Mouse (Mus musculus) forebrain, postnatal 0 days (tissue): ENCODE measurements around the gene Nrsn2. TPM values are rescaled to one million over a fixed set of nuclear protein-coding genes. Genes with fewer than 3 reads are reported as not detected.

Experiments used
- ATAC-seq: fragments of 200-750 bp; cut with Nextera tagmentation; 2 replicates; pipeline ENCODE4 v1.8.0; 2017; ENCODE audit warnings: mild to moderate bottlenecking, moderate library complexity
- DNase-seq: peaks from one replicate; pipeline ENCODE4 v3.0.0-alpha.2; 2015
- H3K27ac ChIP-seq: fragments of 300-500 bp; sonication (generic); 2 replicates; pipeline ENCODE4 v1.5.1; 2014; ENCODE audit warnings: low read depth, mild to moderate bottlenecking, antibody characterized with exemption, low read length, moderate library complexity, mixed read lengths
- H3K27me3 ChIP-seq: fragments of 300-500 bp; sonication (generic); 2 replicates; pipeline ENCODE4 v1.6.1; 2014; ENCODE audit warnings: mild to moderate bottlenecking, low read length, mixed read lengths; ENCODE audit not compliant: insufficient read depth
- H3K36me3 ChIP-seq: fragments of 300-500 bp; sonication (generic); 2 replicates; pipeline ENCODE4 v1.6.1; 2014; ENCODE audit warnings: mild to moderate bottlenecking, moderate library complexity; ENCODE audit not compliant: insufficient read depth
- H3K4me1 ChIP-seq: fragments of 300-500 bp; sonication (generic); 2 replicates; pipeline ENCODE4 v1.6.1; 2014; ENCODE audit warnings: antibody characterized with exemption; ENCODE audit not compliant: insufficient read depth
- H3K4me2 ChIP-seq: fragments of 300-500 bp; sonication (generic); 2 replicates; pipeline ENCODE4 v1.6.1; 2014; ENCODE audit warnings: low read depth, mild to moderate bottlenecking, moderate library complexity
- H3K4me3 ChIP-seq: fragments of 300-500 bp; sonication (generic); 2 replicates; pipeline ENCODE4 v1.5.1; 2014; ENCODE audit warnings: low read depth, low read length, mixed read lengths
- H3K9ac ChIP-seq: fragments of 300-500 bp; sonication (generic); 2 replicates; pipeline ENCODE4 v1.6.1; 2014; ENCODE audit warnings: mild to moderate bottlenecking
- H3K9me3 ChIP-seq: fragments of 300-500 bp; sonication (generic); 2 replicates; pipeline ENCODE4 v1.6.1; 2016; ENCODE audit warnings: low read length
- CTCF ChIP-seq: sonication (generic); IDR thresholded peaks from 2 replicates; pipeline ENCODE4 v1.5.1; 2016; ENCODE audit warnings: antibody characterized with exemption, control low read depth, low read depth
- WGBS: fragments of 180-500 bp; shearing (Covaris S2); extraction: QIAGEN DNeasy Blood & Tissue Kit; methylation state at CpG from one replicate; pipeline ENCODE4 v1.1.7; 2014; 5-methylcytosine and 5-hydroxymethylcytosine counted together
- polyA plus RNA-seq: library from polyadenylated mRNA; unstranded; fragments of >200 nt; fragmentation: Nextera tagmentation; extraction: Ambion mirVana; gene quantifications from 2 replicates; pipeline ENCODE4 v1.2.1, GENCODE M21; 2015
- total RNA-seq: library from RNA; depleted of rRNA; stranded (reverse); fragments of >200 nt; gene quantifications from 2 replicates; pipeline ENCODE4 v1.2.3, GENCODE M21; 2014

Gene Nrsn2
- total and polyA plus RNA-seq, 2 experiments from 2014 or later = 43.7 to 52.1 TPM

GRCm38 (mm10) chr2:152412526-152413157, 36.2 kb upstream of the Nrsn2 start:
- Histone ChIP-seq H3K9me3 (no peaks in the 10 kb centered on the region), H3K27me3 (no peaks in the 10 kb centered on the region), H3K9ac (peak overlapping the region; percentile 90), H3K27ac (peak overlapping the region; percentile 50; the same call in 1 of the 2 replicates), H3K4me3 (peak overlapping the region; percentile 86), H3K36me3 (no peaks in the 10 kb centered on the region), H3K4me2 (peak overlapping the region; percentile 72), H3K4me1 (peaks cover 25% of the 10 kb centered on the region)
- 2% methylated on average over 15 of the region's 15 CpGs for WGBS
- ATAC-seq (no peak), DNase-seq (no peak)
- TF ChIP-seq CTCF = no peak

GRCm38 (mm10) chr2:152411471-152411870, 35.0 kb upstream of the Nrsn2 start:
- 9% methylated on average over 7 of the region's 7 CpGs for WGBS

GRCm38 (mm10) chr2:152410971-152411371, 34.5 kb upstream of the Nrsn2 start:
- WGBS = 7% methylated on average over 15 of the region's 15 CpGs
- Histone ChIP-seq H3K9me3 (no peaks in the 10 kb centered on the region), H3K27ac (peak overlapping the region; percentile 76), H3K36me3 (no peaks in the 10 kb centered on the region), H3K4me2 (peak overlapping the region; percentile 72), H3K4me3 (peak overlapping the region; percentile 17), H3K27me3 (no peaks in the 10 kb centered on the region), H3K9ac (peak overlapping the region; percentile 39; the same call in 1 of the 2 replicates), H3K4me1 (peaks cover 25% of the 10 kb centered on the region)
- DNase-seq (peak; percentile 84), ATAC-seq (peak; percentile 36)
- TF ChIP-seq CTCF = no peak

More at GRCm38 (mm10) chr2:152411471-152411870, 35.0 kb upstream of the Nrsn2 start:
- Histone ChIP-seq H3K4me3 (peak overlapping the region; percentile 17), H3K36me3 (no peaks in the 10 kb centered on the region), H3K27ac (peak overlapping the region; percentile 76), H3K9ac (peak overlapping the region; percentile 39; the same call in 1 of the 2 replicates), H3K4me1 (peaks cover 25% of the 10 kb centered on the region), H3K4me2 (peak overlapping the region; percentile 72), H3K9me3 (no peaks in the 10 kb centered on the region), H3K27me3 (no peaks in the 10 kb centered on the region)
- DNase-seq = no peak
- TF ChIP-seq CTCF = no peak
- ATAC-seq = no peak

GRCm38 (mm10) chr2:152409781-152410180, 33.3 kb upstream of the Nrsn2 start:
- Histone ChIP-seq H3K4me3 (no peak overlapping the region), H3K9ac (no peak overlapping the region), H3K27me3 (no peaks in the 10 kb centered on the region), H3K36me3 (no peaks in the 10 kb centered on the region), H3K9me3 (no peaks in the 10 kb centered on the region), H3K4me1 (peaks cover 18% of the 10 kb centered on the region), H3K27ac (no peak overlapping the region), H3K4me2 (no peak overlapping the region)
- no peak for TF ChIP-seq CTCF
- ATAC-seq = no peak
- WGBS = 84% methylated on average over 6 of the region's 6 CpGs
- no peak for DNase-seq

- Histone ChIP-seq H3K4me3 (peak overlapping the region; percentile 32), H3K4me2 (peak overlapping the region; percentile 56), H3K27me3 (no peaks in the 10 kb centered on the region), H3K4me1 (peaks cover 6% of the 10 kb centered on the region), H3K9ac (peak overlapping the region; percentile 36), H3K27ac (peak overlapping the region; percentile 75; the same call in 1 of the 2 replicates), H3K9me3 (no peaks in the 10 kb centered on the region), H3K36me3 (no peaks in the 10 kb centered on the region)
- ATAC-seq (peak; percentile 98), DNase-seq (peak; percentile 96)
- peak; percentile 31; the same call in 1 of the 2 replicates for TF ChIP-seq CTCF
- WGBS = under 1% methylated on average over 19 of the region's 19 CpGs
Observed at GRCm38 (mm10) chr2:152406126-152406525, 29.7 kb upstream of the Nrsn2 start.

- ATAC-seq (peak; percentile 38), DNase-seq (peak; percentile 84)
- H3K27me3 ChIP-seq = no peaks in the 10 kb centered on the region
- no peaks in the 10 kb centered on the region for H3K9me3 ChIP-seq
- no peak for TF ChIP-seq CTCF
- H3K4me2 ChIP-seq = peak overlapping the region; percentile 85
- H3K4me3 ChIP-seq = peak overlapping the region; percentile 91
- peaks cover 9% of the 10 kb centered on the region; the same call in 1 of the 2 replicates for H3K4me1 ChIP-seq
- peak overlapping the region; percentile 97 for H3K9ac ChIP-seq
- WGBS = under 1% methylated on average over 13 of the region's 13 CpGs
- peak overlapping the region; percentile 100 for H3K27ac ChIP-seq
- no peaks in the 10 kb centered on the region for H3K36me3 ChIP-seq
Observed at GRCm38 (mm10) chr2:152399122-152399542, 22.7 kb upstream of the Nrsn2 start.

GRCm38 (mm10) chr2:152398691-152399090, 22.3 kb upstream of the Nrsn2 start:
- Histone ChIP-seq H3K4me3 (peak overlapping the region; percentile 91), H3K27ac (peak overlapping the region; percentile 100), H3K9me3 (no peaks in the 10 kb centered on the region), H3K36me3 (0 out of 2 replicates have a peak, but pooled peaks cover 4% of the 10 kb centered on the region), H3K27me3 (no peaks in the 10 kb centered on the region), H3K4me1 (peaks cover 9% of the 10 kb centered on the region; the same call in 1 of the 2 replicates), H3K4me2 (peak overlapping the region; percentile 85), H3K9ac (peak overlapping the region; percentile 97)
- WGBS = under 1% methylated on average over 38 of the region's 38 CpGs
- TF ChIP-seq CTCF = peak; percentile 38; the same call in 1 of the 2 replicates
- ATAC-seq (peak; percentile 74), DNase-seq (peak; percentile 96)
